Mouse (Mus musculus) intestine, embryonic 15.5 days (tissue): ENCODE results near the gene Plcxd2. TPM values are rescaled to one million over a fixed set of nuclear protein-coding genes. Genes with fewer than 3 reads are reported as not detected.

Experiments
- ATAC-seq: fragments of 200-750 bp; cut with Nextera tagmentation; 2 replicates; pipeline ENCODE4 v1.8.0; 2017; ENCODE audit warnings: moderate TSS enrichment, moderate library complexity
- H3K27ac ChIP-seq: fragments of 300-500 bp; sonication (generic); 2 replicates; pipeline ENCODE4 v1.5.1; 2015; ENCODE audit warnings: mild to moderate bottlenecking, inconsistent platforms
- H3K27me3 ChIP-seq: fragments of 300-500 bp; sonication (generic); replicated peaks from 2 replicates; pipeline ENCODE4 v1.6.1; 2015; ENCODE audit warnings: inconsistent platforms
- H3K36me3 ChIP-seq: fragments of 300-500 bp; sonication (generic); 2 replicates; pipeline ENCODE4 v1.6.1; 2015; ENCODE audit warnings: inconsistent platforms
- H3K4me1 ChIP-seq: fragments of 300-500 bp; sonication (generic); replicated peaks from 2 replicates; pipeline ENCODE4 v1.6.1; 2015; ENCODE audit warnings: inconsistent platforms
- H3K4me2 ChIP-seq: fragments of 300-500 bp; sonication (generic); replicated peaks from 2 replicates; pipeline ENCODE4 v1.6.1; 2015; ENCODE audit warnings: mild to moderate bottlenecking, inconsistent platforms
- H3K4me3 ChIP-seq: fragments of 300-500 bp; sonication (generic); replicated peaks from 2 replicates; pipeline ENCODE4 v1.5.1; 2015; ENCODE audit warnings: inconsistent platforms
- H3K9ac ChIP-seq: fragments of 300-500 bp; sonication (generic); 2 replicates; pipeline ENCODE4 v1.6.1; 2015; ENCODE audit warnings: inconsistent platforms
- H3K9me3 ChIP-seq: fragments of 300-500 bp; sonication (generic); 2 replicates; pipeline ENCODE4 v1.6.1; 2016; ENCODE audit warnings: inconsistent platforms
- WGBS: fragments of 180-500 bp; shearing (Covaris S2); methylation state at CpG from one replicate; pipeline ENCODE4 v1.1.7; 2015; 5-methylcytosine and 5-hydroxymethylcytosine counted together
- polyA plus RNA-seq: library from polyadenylated mRNA; unstranded; fragments of >200 nt; fragmentation: Nextera tagmentation; extraction: Ambion mirVana; gene quantifications from 2 replicates; pipeline ENCODE4 v1.2.1, GENCODE M21; 2015

Gene Plcxd2
- polyA plus RNA-seq, 1 experiment from 2014 or later = 2.5 TPM

DNA sequence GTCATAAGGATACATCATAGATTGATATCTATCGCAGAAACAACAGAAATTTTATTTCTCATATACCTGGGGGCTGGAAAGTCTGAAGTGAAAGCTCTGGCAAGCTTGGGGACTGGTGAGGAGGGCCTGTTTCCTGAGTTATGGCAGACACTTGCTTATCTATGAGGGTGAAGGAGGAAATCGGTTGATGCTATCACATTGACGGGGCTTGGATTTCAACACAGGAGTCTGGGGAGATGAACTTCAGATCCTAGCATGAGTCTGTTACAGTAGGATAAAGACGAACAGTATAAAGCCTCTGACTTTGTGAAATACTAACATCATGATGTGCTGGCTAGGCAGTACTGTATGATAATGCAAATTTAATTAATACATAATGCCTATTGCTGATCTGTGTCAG is 81.9 kb downstream of the Plcxd2 start:
- H3K4me1 ChIP-seq = peaks cover 11% of the 10 kb centered on the region; the same call in 1 of the 2 replicates
- ATAC-seq = no peak
- no peaks in the 10 kb centered on the region for H3K9me3 ChIP-seq
- no peak overlapping the region for H3K4me2 ChIP-seq
- no peaks in the 10 kb centered on the region for H3K27me3 ChIP-seq
- no peak overlapping the region for H3K9ac ChIP-seq
- no peak overlapping the region for H3K27ac ChIP-seq
- H3K4me3 ChIP-seq = no peak overlapping the region
- WGBS = 46% methylated on average over 4 of the region's 4 CpGs
- H3K36me3 ChIP-seq = no peaks in the 10 kb centered on the region

DNA sequence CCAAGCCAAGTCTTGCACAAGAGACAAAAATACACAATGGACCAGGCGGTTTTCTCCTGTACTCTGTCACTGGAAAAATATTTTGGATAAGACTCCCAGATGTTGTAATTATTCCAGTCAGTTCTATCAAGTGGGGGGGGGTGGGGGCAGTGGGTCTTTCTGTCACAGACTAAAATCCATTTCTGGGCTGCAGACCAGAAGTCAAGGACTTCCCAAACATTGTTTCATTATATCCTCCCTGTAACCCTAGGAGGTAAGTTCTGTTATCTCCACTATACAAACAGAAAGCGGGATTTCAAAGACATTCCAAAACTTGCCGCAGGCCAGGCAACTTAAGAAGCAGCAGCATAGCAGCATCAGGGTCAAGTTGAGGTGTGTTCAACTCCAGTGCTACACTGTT is 82.4 kb downstream of the Plcxd2 start:
- peaks cover 11% of the 10 kb centered on the region; the same call in 1 of the 2 replicates for H3K4me1 ChIP-seq
- WGBS = 16% methylated on average over 3 of the region's 3 CpGs
- H3K9ac ChIP-seq = no peak overlapping the region
- H3K36me3 ChIP-seq = no peaks in the 10 kb centered on the region
- H3K27ac ChIP-seq = no peak overlapping the region
- no peaks in the 10 kb centered on the region for H3K9me3 ChIP-seq
- H3K27me3 ChIP-seq = no peaks in the 10 kb centered on the region
- peak; percentile 51 for ATAC-seq
- no peak overlapping the region for H3K4me2 ChIP-seq
- no peak overlapping the region for H3K4me3 ChIP-seq

DNA sequence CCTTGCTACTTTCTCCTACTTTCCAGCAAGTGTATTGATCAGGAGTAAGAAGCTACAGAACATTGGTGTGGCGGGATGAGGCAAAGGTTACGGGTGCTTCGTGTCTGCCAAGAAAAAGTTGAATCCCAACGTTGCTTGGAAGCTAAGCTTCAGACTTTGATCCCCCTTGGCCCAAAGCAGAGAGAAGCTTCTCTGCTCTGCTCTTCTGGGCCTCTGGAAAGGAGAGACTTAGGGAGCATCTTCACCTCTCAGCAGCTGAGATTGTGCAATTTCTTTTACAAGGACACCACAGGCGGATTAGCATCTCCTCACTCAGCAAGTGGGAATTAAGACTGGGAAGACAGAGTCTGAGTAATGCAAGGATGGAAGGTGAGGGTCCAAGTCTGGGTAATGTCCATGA is 83.1 kb downstream of the Plcxd2 start:
- Histone ChIP-seq H3K36me3 (no peaks in the 10 kb centered on the region), H3K9ac (no peak overlapping the region), H3K4me1 (peaks cover 14% of the 10 kb centered on the region; the same call in 1 of the 2 replicates), H3K27me3 (no peaks in the 10 kb centered on the region), H3K9me3 (no peaks in the 10 kb centered on the region), H3K27ac (no peak overlapping the region), H3K4me2 (no peak overlapping the region), H3K4me3 (no peak overlapping the region)
- no peak for ATAC-seq
- 75% methylated on average over 5 of the region's 5 CpGs for WGBS

DNA sequence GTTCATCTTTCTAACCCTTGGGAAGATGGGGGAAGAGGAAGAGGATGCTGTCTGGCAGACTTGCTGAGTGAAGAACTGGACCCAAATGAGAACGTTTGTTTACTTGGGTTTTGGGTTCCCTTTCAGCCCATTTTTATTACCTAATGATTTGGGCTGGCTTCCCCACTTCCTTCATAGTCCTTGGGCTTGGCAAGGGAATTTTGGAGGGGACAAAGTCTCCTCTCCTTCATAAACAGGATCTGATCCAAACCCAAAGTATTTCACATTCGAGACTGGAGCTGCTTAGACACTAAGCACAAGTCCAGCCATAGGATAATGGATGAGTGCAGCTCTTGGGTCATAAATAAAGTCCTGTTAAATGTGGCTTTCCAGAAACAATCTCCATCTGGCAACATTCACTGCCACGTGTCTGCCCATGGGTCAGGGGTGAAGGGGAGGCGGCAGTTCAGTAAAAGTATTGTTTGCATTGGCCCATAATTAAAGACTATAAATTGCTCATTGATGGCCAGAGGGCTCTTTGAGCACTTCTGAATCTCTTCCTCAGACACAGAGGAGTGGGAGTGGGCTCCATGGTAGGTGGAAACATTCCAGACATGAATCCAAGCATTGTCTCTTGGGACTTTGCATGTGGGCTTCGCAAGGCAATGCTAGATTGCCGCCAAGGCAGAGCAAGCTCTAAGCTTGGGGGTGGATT is 86.1 kb downstream of the Plcxd2 start:
- Histone ChIP-seq H3K27me3 (no peaks in the 10 kb centered on the region), H3K36me3 (no peaks in the 10 kb centered on the region), H3K4me3 (no peak overlapping the region), H3K9ac (no peak overlapping the region), H3K27ac (no peak overlapping the region), H3K4me2 (no peak overlapping the region), H3K4me1 (peaks cover 17% of the 10 kb centered on the region; the same call in 1 of the 2 replicates), H3K9me3 (no peaks in the 10 kb centered on the region)
- WGBS = 38% methylated on average over 6 of the region's 6 CpGs
- ATAC-seq = no peak

DNA sequence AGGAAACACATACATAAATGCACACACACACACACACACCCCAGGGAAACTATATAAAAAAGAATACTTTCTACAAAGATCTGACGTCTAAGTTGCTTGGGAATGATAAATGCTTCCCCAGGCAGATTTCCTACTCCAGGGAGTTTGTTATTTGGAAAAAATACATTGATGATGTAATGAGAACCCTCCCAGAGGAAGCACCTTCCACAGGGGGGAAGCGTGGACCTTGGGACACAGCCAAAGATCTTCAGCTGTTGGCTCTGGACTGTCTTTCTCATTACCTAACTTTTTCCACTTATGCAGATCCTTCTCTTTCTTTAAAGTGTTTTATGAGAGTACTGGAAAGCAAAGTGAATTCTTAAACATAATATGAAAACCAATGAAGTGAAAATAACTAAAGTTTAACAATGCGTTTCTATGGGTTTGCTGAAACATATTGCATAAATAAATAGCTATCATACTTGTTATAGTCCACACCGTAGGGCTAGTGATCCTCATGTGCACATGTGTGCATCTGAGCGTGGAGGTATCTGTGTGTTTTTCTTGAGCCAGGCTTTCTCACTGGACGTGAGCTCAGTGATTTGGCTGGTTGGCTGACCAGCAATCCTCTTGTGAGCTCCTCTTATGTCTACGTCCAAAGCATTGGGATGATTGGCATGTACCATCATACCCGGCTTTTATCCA is 87.3 kb downstream of the Plcxd2 start:
- Histone ChIP-seq H3K27ac (no peak overlapping the region), H3K4me2 (no peak overlapping the region), H3K36me3 (no peaks in the 10 kb centered on the region), H3K9me3 (no peaks in the 10 kb centered on the region), H3K27me3 (no peaks in the 10 kb centered on the region), H3K4me3 (no peak overlapping the region), H3K9ac (no peak overlapping the region), H3K4me1 (peaks cover 15% of the 10 kb centered on the region; the same call in 1 of the 2 replicates)
- WGBS = 57% methylated on average over 8 of the region's 8 CpGs
- ATAC-seq = no peak; the same call in 1 of the 2 replicates

DNA sequence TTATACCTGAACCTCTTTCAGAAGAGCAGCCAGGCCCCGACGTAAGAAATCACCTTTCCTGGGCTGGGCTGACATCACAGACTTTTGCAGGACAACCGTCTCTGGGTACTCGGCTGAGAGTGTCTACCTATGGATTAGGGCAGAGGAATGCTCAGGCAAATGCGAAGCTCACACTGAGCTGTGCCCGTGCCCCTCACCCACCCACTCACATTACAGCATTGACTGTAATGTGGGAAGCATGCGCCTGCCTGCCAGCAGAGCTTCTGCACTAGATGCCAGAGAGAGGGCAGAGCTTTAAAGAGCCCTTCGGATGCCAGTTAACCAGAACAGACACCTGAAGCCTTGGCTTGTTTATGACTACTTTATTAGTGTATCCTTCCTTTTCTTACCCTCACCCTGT is 90.4 kb downstream of the Plcxd2 start:
- Histone ChIP-seq H3K27me3 (no peaks in the 10 kb centered on the region), H3K27ac (no peak overlapping the region), H3K4me2 (no peak overlapping the region), H3K4me3 (no peak overlapping the region), H3K36me3 (no peaks in the 10 kb centered on the region), H3K4me1 (0 out of 2 replicates have a peak, but pooled peaks cover 11% of the 10 kb centered on the region), H3K9ac (no peak overlapping the region), H3K9me3 (no peaks in the 10 kb centered on the region)
- ATAC-seq = no peak
- WGBS = 67% methylated on average over 8 of the region's 8 CpGs

Other genes starting within 250 kb of the Plcxd2 start
- 28.7 and 31.8 TPM in 2 replicates for gene Phldb2, start 56.6 kb downstream of the Plcxd2 start, polyA plus RNA-seq
- 0.32 and 0.43 TPM in 2 replicates for gene Cd96, start 110.0 kb upstream of the Plcxd2 start, polyA plus RNA-seq
- gene Gm4737, start 144.9 kb upstream of the Plcxd2 start, polyA plus RNA-seq = 4.7 and 5.8 TPM in 2 replicates